Mouse (Mus musculus): ENCODE measurements around the gene Slc46a1. TPM values are rescaled to one million over a fixed set of nuclear protein-coding genes. Genes with fewer than 3 reads are reported as not detected.

Gene Slc46a1
- polyA plus RNA-seq, 1 experiment: 9.1 TPM

DNA sequence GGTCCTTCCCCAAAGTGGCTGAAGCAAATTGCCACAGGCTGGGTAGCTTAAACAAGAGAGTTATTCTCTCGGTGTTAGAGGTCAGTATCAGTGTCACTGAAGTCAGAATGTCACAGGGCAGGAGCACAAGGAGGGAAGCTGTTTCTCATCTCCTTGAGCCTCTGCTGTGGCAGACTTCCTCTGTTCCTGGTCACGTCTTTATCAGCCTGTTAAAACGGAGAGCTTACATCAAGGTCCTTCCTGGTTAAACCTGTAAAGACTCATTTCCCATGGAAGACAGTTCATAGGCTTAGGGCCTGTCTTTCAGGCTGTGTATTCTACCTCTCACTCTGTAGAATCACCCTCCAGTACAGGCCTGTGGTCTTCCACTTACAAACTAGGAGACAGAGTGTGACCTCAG lies 2.4 kb downstream of the Slc46a1 start:
- no peaks in the 10 kb centered on the region for H3K27me3 ChIP-seq (ENCODE audit: control insufficient read depth, insufficient read depth, low read length, poor library complexity, severe bottlenecking)
- no peak overlapping the region for H3K27ac ChIP-seq (ENCODE audit: insufficient read depth, low read length)
- no peaks in the 10 kb centered on the region for H3K9me3 ChIP-seq (replicated peaks; ENCODE audit: control insufficient read depth, insufficient read depth, low read length, poor library complexity, severe bottlenecking)
- H3K36me3 ChIP-seq (ENCODE audit: control insufficient read depth, insufficient read depth, low read length, poor library complexity, severe bottlenecking): no peaks in the 10 kb centered on the region
- no peaks in the 10 kb centered on the region for H3K4me1 ChIP-seq (ENCODE audit: control insufficient read depth, insufficient read depth, low read length)
- TF ChIP-seq EP300 (IDR thresholded peaks at IDR 0.05; ENCODE audit: insufficient read depth, low read depth, low read length): no peak
- TF ChIP-seq POLR2A (IDR thresholded peaks at IDR 0.05; ENCODE audit: insufficient read depth, low read length): no peak
- TF ChIP-seq CTCF (IDR thresholded peaks at IDR 0.05; ENCODE audit: low read depth, low read length): no peak
- H3K4me3 ChIP-seq (ENCODE audit: low read depth, low read length): no peak overlapping the region
- no peak overlapping the region for H3K9ac ChIP-seq (ENCODE audit: low read depth, poor library complexity, severe bottlenecking)

GRCm38 (mm10) chr11:78471326-78472103 lies 6.0 kb downstream of the Slc46a1 start:
- H3K27ac ChIP-seq (ENCODE audit: insufficient read depth, low read length): no peak overlapping the region
- TF ChIP-seq EP300 (IDR thresholded peaks at IDR 0.05; ENCODE audit: insufficient read depth, low read depth, low read length): no peak
- H3K9ac ChIP-seq (ENCODE audit: low read depth, poor library complexity, severe bottlenecking): no peak overlapping the region

DNA sequence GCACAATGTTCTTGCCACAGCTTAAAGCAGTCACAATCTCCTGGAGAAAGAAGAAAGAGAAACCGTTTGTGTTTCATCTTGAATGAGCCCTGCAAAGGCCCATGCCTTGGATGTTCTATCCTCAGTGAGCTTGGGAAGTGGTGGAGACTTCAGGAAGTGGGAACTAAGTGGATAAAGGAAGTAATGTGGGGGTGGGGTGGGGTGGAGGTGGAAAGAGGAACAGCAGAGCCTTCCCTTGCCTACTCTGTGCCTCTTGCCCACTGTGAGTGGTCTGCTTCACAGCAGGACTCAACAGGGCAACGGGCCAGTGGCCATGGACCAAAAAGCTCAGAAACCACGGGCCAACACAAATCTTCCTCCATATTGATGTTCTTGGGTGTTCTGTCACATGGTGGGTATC lies 9.8 kb downstream of the Slc46a1 start:
- no peak overlapping the region for H3K4me3 ChIP-seq (ENCODE audit: low read depth, low read length)

More at GRCm38 (mm10) chr11:78471326-78472103, 6.0 kb downstream of the Slc46a1 start:
- no peaks in the 10 kb centered on the region for H3K4me1 ChIP-seq (ENCODE audit: control insufficient read depth, insufficient read depth, low read length)
- no peaks in the 10 kb centered on the region for H3K9me3 ChIP-seq (replicated peaks; ENCODE audit: control insufficient read depth, insufficient read depth, low read length, poor library complexity, severe bottlenecking)
- no peaks in the 10 kb centered on the region for H3K27me3 ChIP-seq (ENCODE audit: control insufficient read depth, insufficient read depth, low read length, poor library complexity, severe bottlenecking)
- H3K4me3 ChIP-seq (ENCODE audit: low read depth, low read length): no peak overlapping the region
- no peaks in the 10 kb centered on the region for H3K36me3 ChIP-seq (ENCODE audit: control insufficient read depth, insufficient read depth, low read length, poor library complexity, severe bottlenecking)

GRCm38 (mm10) chr11:78483639-78484038 lies 18.1 kb downstream of the Slc46a1 start:
- H3K9ac ChIP-seq (ENCODE audit: low read depth, poor library complexity, severe bottlenecking): peak overlapping the region; percentile 32
- H3K4me3 ChIP-seq (ENCODE audit: low read depth, low read length): peak overlapping the region; percentile 84
- H3K36me3 ChIP-seq (ENCODE audit: control insufficient read depth, insufficient read depth, low read length, poor library complexity, severe bottlenecking): no peaks in the 10 kb centered on the region
- no peaks in the 10 kb centered on the region for H3K4me1 ChIP-seq (ENCODE audit: control insufficient read depth, insufficient read depth, low read length)
- no peaks in the 10 kb centered on the region for H3K27me3 ChIP-seq (ENCODE audit: control insufficient read depth, insufficient read depth, low read length, poor library complexity, severe bottlenecking)
- H3K27ac ChIP-seq (ENCODE audit: insufficient read depth, low read length): no peak overlapping the region
- H3K9me3 ChIP-seq (replicated peaks; ENCODE audit: control insufficient read depth, insufficient read depth, low read length, poor library complexity, severe bottlenecking): no peaks in the 10 kb centered on the region
- no peak for TF ChIP-seq EP300 (IDR thresholded peaks at IDR 0.05; ENCODE audit: insufficient read depth, low read depth, low read length)
- peak; percentile 29 for TF ChIP-seq POLR2A (IDR thresholded peaks at IDR 0.05; ENCODE audit: insufficient read depth, low read length)

More for the DNA sequence above, 9.8 kb downstream of the Slc46a1 start:
- Histone ChIP-seq H3K4me1 (ENCODE audit: control insufficient read depth, insufficient read depth, low read length) (no peaks in the 10 kb centered on the region), H3K27me3 (ENCODE audit: control insufficient read depth, insufficient read depth, low read length, poor library complexity, severe bottlenecking) (no peaks in the 10 kb centered on the region), H3K9ac (ENCODE audit: low read depth, poor library complexity, severe bottlenecking) (no peak overlapping the region), H3K27ac (ENCODE audit: insufficient read depth, low read length) (no peak overlapping the region), H3K9me3 (replicated peaks; ENCODE audit: control insufficient read depth, insufficient read depth, low read length, poor library complexity, severe bottlenecking) (no peaks in the 10 kb centered on the region), H3K36me3 (ENCODE audit: control insufficient read depth, insufficient read depth, low read length, poor library complexity, severe bottlenecking) (no peaks in the 10 kb centered on the region)
- TF ChIP-seq CTCF (IDR thresholded peaks at IDR 0.05; ENCODE audit: low read depth, low read length) (no peak), POLR2A (IDR thresholded peaks at IDR 0.05; ENCODE audit: insufficient read depth, low read length) (no peak), EP300 (IDR thresholded peaks at IDR 0.05; ENCODE audit: insufficient read depth, low read depth, low read length) (no peak)

- H3K4me1 ChIP-seq (ENCODE audit: control insufficient read depth, insufficient read depth, low read length): no peaks in the 10 kb centered on the region
- no peak for TF ChIP-seq POLR2A (IDR thresholded peaks at IDR 0.05; ENCODE audit: insufficient read depth, low read length)
- TF ChIP-seq EP300 (IDR thresholded peaks at IDR 0.05; ENCODE audit: insufficient read depth, low read depth, low read length): no peak
- peak; percentile 86 for TF ChIP-seq CTCF (IDR thresholded peaks at IDR 0.05; ENCODE audit: low read depth, low read length)
- no peaks in the 10 kb centered on the region for H3K9me3 ChIP-seq (replicated peaks; ENCODE audit: control insufficient read depth, insufficient read depth, low read length, poor library complexity, severe bottlenecking)
- peak overlapping the region; percentile 38; the same call in 1 of the 2 replicates for H3K4me3 ChIP-seq (ENCODE audit: low read depth, low read length)
- H3K9ac ChIP-seq (ENCODE audit: low read depth, poor library complexity, severe bottlenecking): no peak overlapping the region
- H3K27ac ChIP-seq (ENCODE audit: insufficient read depth, low read length): no peak overlapping the region
- H3K27me3 ChIP-seq (ENCODE audit: control insufficient read depth, insufficient read depth, low read length, poor library complexity, severe bottlenecking): peaks cover 2% of the 10 kb centered on the region; the same call in 1 of the 2 replicates
- no peaks in the 10 kb centered on the region for H3K36me3 ChIP-seq (ENCODE audit: control insufficient read depth, insufficient read depth, low read length, poor library complexity, severe bottlenecking)
Measured at GRCm38 (mm10) chr11:78488168-78488567, 22.7 kb downstream of the Slc46a1 start.

- no peaks in the 10 kb centered on the region for H3K36me3 ChIP-seq (ENCODE audit: control insufficient read depth, insufficient read depth, low read length, poor library complexity, severe bottlenecking)
- H3K9ac ChIP-seq (ENCODE audit: low read depth, poor library complexity, severe bottlenecking): peak overlapping the region; percentile 6; the same call in 1 of the 2 replicates
- no peaks in the 10 kb centered on the region for H3K4me1 ChIP-seq (ENCODE audit: control insufficient read depth, insufficient read depth, low read length)
- no peaks in the 10 kb centered on the region for H3K9me3 ChIP-seq (replicated peaks; ENCODE audit: control insufficient read depth, insufficient read depth, low read length, poor library complexity, severe bottlenecking)
- TF ChIP-seq POLR2A (IDR thresholded peaks at IDR 0.05; ENCODE audit: insufficient read depth, low read length) (no peak), CTCF (IDR thresholded peaks at IDR 0.05; ENCODE audit: low read depth, low read length) (peak; percentile 63), EP300 (IDR thresholded peaks at IDR 0.05; ENCODE audit: insufficient read depth, low read depth, low read length) (0 out of 2 replicates have a peak, but pooled peaks have one; percentile 52)
- no peak overlapping the region for H3K27ac ChIP-seq (ENCODE audit: insufficient read depth, low read length)
- H3K27me3 ChIP-seq (ENCODE audit: control insufficient read depth, insufficient read depth, low read length, poor library complexity, severe bottlenecking): peaks cover 2% of the 10 kb centered on the region; the same call in 1 of the 2 replicates
- H3K4me3 ChIP-seq (ENCODE audit: low read depth, low read length): peak overlapping the region; percentile 40
Measured at GRCm38 (mm10) chr11:78490781-78491241, 25.3 kb downstream of the Slc46a1 start.

All from ES-Bruce4 (cell line).